Mouse (Mus musculus) right cerebral cortex, postnatal 25 days (tissue): ENCODE data around the gene Nt5c2.

Source experiments
- DNase-seq: peaks from one replicate; pipeline ENCODE4 v3.0.0; 2022

Gene Nt5c2

DNA sequence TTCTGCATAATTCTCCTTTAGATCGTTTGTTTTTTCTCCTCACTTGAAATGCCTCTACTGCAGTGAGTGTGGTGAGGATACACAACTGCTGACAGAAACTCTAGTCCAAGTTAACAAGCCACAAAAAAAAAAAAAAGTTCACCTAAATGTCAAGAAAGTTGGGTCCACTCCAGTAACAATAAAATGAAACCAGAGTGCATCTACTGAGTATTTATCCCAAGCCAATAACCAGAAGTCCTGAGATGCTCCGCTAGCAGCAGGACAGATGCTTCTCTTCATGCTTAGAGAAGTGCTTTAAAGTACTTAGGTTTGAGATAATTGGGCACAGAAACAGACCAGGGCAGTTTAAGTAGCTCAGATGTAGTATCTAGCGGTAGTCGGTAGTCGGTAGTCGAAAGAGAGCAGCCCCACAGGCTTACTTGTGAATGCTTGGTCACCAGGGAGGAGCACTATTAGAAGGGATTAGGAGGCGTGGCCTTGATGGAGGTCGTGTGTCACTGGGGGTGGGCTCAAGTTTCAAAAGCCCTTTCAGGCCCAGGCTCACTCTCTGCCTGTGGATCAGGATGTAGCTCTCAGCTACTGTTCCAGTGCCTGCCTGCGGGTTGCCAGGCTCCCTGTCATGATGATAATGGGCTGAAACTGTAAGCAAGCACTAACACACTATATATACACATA, 99.4 kb downstream of the Nt5c2 start:
- no peak for DNase-seq

GRCm38 (mm10) chr19:46913626-46914025, 101.3 kb downstream of the Nt5c2 start:
- no peak for DNase-seq

DNA sequence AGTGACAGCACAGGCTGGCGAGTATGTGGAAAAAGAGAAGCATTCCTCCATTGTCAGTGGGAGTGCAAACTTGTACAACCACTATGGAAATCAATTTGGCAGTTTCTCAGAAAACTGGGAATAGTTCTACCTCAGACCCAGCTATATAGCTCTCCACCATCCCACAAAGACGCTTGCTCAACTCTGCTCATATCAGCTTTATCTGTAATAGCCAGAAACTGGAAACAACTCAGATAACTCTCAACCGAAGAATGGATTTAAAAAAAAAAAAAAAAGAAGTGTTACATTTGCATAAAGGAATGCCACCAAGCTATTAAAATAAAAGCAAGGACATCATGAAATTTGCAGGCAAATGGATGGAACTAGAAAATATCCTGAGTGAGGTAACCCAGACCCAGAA, 103.5 kb downstream of the Nt5c2 start:
- no peak for DNase-seq

DNA sequence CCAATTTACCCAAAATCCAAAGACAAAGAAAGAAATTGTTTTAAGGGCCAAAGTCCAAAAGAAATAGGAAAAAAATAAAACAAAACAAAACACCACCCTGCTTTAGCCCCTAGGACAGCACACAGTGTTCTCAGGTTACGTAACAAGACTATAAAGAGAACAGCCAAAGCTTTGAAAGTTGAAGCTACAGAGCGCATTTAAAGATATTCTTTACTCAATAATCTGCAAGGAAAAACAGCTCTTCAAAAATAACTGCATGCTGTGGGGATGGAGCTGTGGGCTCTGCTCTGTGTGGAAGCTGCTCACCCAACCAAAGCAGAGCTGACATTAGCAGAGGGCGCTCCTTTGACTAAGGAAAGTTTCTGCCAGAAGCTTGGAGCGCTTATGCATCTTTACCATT, 106.0 kb downstream of the Nt5c2 start:
- peak; percentile 45 for DNase-seq

- no peak for DNase-seq
These were observed 106.7 kb downstream of the Nt5c2 start for GRCm38 (mm10) chr19:46908207-46908606.

DNA sequence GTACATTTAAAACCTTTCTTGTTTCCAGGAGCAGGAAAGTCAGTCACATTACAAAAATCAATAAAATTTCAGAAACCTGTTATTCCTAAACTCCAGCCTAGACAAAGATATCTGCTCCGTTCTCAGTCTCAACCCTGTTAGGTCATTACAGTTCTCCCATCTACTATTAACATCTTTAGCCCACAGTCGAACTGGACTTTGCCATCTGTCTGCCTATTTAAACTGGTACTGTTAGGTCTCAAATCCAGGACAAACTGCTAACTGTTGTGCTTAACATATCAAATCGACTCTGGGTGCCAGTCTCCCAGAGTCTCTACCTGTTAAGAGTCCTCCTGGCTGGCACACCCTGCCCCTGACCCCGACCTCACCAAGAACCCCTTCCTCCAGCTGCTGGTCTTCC, 109.0 kb downstream of the Nt5c2 start:
- DNase-seq, result no peak

- no peak for DNase-seq
These were observed 109.6 kb downstream of the Nt5c2 start for GRCm38 (mm10) chr19:46905383-46905782.

DNA sequence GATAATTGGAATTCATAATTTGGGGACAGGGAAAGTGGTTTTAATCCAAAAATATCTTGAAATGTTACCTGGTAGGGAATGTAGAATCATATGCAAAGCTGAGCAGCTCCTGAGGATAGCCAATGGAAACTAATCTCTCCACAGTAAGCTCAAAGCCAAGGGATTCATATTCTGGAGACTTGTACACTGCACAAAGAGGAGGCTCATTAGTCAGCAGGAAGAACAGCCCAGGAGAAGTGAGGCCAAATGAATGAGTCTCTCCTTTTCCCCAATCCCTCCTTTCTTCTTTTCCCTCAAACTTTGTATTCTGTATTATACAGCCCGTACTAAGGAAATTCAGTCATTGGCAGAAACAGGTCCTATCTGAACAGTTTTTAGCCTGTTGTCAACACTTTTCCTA, 110.0 kb downstream of the Nt5c2 start:
- no peak for DNase-seq

GRCm38 (mm10) chr19:46903379-46903778, 111.6 kb downstream of the Nt5c2 start:
- no peak for DNase-seq

DNA sequence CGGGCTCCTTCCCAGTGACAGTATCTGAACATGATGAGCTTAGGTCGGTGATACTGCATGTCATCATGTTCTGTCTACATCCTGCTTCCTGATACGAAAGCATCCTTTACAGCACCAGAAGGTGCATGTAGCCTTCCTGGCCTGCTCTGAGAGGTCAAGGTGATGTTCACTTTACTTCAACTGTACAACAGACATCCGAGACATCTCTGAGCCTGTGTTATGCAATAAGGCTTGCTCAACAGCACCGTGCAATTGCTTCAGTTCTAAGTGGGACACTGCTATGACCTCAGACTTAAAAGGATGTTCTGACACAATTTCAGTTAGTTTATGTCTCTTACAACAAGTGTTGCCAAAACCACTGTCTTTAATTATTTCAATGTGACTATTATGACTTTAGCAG, 113.6 kb downstream of the Nt5c2 start:
- no peak for DNase-seq

DNA sequence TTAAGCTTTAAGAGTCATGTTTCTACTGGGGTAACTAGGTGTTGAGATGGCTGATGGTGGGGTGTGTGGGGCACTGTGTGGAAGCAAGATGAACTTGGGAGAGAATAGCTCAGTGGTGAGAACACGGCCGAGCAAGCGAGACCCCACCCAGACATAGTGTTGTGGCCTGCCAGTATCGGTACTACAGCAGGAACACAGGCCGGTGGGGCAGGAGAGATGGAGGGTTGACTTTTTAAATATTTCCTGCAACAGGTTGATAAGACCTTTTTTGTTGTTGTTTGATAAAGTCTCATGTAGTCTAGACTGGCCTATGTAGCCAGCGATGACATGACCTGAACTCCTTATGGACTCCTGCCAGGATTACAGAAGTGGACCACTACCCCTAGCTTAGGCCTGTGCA, 114.2 kb downstream of the Nt5c2 start:
- DNase-seq, result no peak

- no peak for DNase-seq
These were observed 115.1 kb downstream of the Nt5c2 start for GRCm38 (mm10) chr19:46899871-46900270.

GRCm38 (mm10) chr19:46899306-46899705, 115.6 kb downstream of the Nt5c2 start:
- no peak for DNase-seq

- DNase-seq, result no peak
These were observed 116.7 kb downstream of the Nt5c2 start for GRCm38 (mm10) chr19:46898222-46898621.

- no peak for DNase-seq
These were observed 117.8 kb downstream of the Nt5c2 start for GRCm38 (mm10) chr19:46897135-46897534.

DNA sequence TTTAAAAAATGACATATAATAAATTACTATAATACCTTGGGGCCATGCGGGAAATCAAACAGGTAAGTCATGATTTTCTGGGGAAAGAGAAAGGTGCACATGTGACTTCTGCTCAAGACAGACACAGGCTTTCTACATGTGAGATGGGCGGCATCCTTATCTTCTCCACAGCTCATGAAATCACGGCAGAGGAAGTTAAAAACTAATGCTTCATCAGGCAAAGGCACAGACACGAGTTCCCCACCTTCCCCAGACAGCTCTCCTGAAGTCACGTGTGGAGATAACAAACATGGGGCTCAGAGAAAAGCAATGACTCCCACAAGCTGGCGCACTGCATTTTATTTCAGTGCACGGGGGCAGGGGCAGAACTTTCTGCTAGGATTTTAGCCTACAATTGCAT, 121.5 kb downstream of the Nt5c2 start:
- DNase-seq, result peak; percentile 3

GRCm38 (mm10) chr19:46892856-46893255, 122.1 kb downstream of the Nt5c2 start:
- DNase-seq, result no peak

GRCm38 (mm10) chr19:46890657-46891056, 124.3 kb downstream of the Nt5c2 start:
- DNase-seq, result no peak

DNA sequence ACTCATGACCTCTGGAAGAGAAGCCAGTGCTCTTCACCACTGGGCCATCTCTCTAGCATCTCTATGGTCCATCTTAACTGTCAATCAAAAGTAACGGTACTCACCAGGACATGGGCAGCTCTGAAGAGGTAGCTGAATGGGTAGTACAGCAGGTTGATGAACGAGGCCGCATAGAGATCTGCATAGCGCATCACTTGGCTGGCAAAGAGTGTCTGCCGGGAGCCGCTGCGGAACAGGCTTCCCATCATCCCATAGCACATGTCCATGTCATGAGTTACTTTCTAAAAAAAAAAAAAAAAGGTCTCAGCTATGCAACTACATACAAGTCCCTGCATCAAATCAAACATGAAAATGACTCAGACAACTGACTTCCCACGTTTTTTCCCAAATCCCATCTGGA, 125.3 kb downstream of the Nt5c2 start:
- no peak for DNase-seq

DNA sequence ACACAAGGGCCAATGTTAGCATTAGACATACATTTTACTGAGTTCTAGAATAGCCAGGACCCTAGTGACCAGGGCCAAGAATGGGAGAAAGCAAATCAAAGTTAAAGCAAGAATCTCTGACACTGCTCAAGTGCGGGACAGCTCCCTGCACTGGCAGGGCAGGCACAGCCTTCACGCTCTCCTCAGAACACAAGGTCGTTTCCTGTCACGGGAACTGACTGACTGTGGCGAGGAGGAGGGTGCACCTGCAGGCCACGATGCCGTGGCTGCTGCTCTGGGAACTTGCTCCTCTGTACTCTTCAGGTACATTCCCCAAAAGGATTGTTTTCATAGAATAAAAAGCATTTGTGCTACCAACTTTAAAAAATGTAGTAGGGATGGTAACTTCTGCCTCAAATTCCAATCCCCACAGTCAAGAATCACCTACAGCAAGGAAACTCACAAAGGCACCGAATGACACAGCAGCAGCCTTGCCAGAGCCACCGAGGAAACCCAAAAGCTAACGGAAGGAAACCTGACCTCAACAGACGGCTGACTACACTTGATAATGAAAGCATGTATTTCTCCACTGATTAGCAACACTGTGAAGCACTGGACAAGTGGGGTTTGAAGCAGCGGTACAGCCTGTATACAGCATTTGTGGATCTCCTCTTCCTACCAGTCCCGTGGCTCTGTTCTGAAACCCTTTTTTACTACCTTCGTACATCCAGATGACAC, 127.0 kb downstream of the Nt5c2 start:
- no peak for DNase-seq

DNA sequence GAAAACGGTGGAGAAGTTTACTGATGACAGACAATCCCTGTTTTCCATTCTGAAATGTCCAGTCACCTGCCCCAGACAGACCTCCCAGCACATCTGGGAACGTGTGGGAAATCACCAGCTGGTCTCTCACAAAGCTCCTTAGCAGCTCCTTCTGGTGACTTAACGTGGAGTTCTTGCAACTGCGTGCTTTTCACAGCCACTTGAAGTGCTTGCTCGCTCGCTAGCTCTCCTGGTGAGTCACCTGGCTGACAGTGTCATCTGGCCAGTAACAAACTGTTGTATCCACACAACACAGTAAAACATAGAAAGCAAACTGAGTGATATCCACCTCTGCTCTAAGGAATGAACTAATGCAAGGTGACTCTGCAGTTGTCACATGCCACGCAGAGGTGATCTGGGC, 128.1 kb downstream of the Nt5c2 start:
- DNase-seq, result no peak

GRCm38 (mm10) chr19:46885365-46885764, 129.6 kb downstream of the Nt5c2 start:
- DNase-seq, result no peak

DNA sequence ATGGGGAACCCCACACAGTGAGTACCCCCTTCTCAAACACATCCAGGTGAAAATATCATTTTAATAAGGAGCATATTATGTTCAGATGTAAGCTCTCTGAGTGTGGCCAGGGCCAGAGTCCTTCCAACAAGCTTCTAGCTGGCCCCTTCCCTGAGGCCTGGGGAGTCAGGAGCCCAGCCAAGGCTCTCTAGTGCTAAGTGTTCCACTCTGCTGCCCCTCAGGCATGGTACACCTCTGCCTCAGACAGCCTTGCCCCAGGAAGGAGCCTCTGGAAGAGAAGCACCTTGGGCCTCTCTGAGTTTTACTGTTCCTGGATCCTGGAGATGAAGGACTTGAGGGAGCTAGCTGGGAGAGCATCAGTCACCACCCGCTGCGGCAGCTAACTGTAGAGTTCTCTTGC, 135.1 kb downstream of the Nt5c2 start:
- no peak for DNase-seq

DNA sequence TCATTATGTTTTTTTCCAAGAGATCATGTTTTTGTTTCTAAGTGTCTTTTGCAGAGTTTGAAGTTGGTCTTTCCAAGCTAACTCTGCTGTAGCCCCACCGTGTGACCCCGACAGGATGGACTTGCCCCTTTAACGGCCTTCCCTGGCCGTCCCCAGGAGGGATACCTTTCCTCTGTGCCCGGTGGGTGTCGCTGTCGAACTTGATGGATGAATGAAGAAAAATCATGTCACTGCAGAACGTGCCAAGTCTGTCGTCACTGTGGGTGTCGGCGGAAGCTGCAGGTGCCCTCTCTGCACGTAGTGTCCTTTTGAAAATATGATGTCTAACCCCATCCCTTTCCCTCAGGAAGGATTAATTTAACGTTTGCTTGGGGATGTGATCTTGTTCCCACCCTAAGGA, 136.6 kb downstream of the Nt5c2 start:
- no peak for DNase-seq

- DNase-seq, result no peak
These were observed 137.1 kb downstream of the Nt5c2 start for GRCm38 (mm10) chr19:46877886-46878285.
